28 mouse cellular contexts compared by ENCODE assay signal in the genomic region with DNA sequence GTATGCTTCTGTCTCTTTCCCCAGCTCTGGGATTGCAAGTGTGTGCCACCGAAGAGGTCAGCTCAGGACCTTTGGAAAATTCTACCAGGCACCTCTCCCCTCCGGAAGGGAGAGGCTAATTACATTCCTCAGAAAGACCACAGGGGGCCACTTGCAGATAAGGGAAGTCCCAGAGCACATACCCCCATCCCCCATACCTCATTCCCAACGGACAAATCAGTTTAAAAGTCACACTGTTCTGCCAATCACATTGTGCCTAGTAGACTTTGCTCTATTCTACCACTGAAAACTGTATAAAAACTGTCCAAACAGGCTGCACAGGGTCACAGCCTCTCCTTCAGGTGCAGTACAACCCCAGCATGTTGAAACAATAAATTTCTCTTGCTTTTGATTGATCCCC. TPM values are rescaled to one million over a fixed set of nuclear protein-coding genes. Genes with fewer than 3 reads are reported as not detected.
DNase-seq lines count a peak whose midpoint lies in the region; ATAC-seq and TF ChIP-seq lines count a peak whose summit lies in the region.
"Had no signal": no experiment of that assay in that cellular context is flagged by ENCODE, and none has a peak within 500 bp of the region (broad histone marks: within the 10 kb centered on the region; RNA-seq: fewer than 3 reads in every experiment).

No protein-coding gene starts in this region.

- H3K4me1 ChIP-seq in liver, adult 2 months (ENCODE audit: control insufficient read depth, insufficient read depth, low read length) = no peaks in the 10 kb centered on the region
- peaks cover 5 to 20% of the 10 kb centered on the region in 2 experiments; a peak in 3 of 4 replicates for H3K4me1 ChIP-seq in ES-E14 (ENCODE audit: control insufficient read depth in 2 of 2, insufficient read depth in 2 of 2, low read length in 2 of 2, poor library complexity in 1 of 2)
- H3K4me1 ChIP-seq in hindbrain, embryonic 11.5 days (replicated peaks; ENCODE audit: control insufficient read depth, insufficient read depth, low read length) = no peaks in the 10 kb centered on the region
- H3K4me1 ChIP-seq: forebrain, embryonic 13.5 days; hindbrain, embryonic 15.5 days; limb, embryonic 13.5 days; neural tube, embryonic 13.5 days had no signal

- no peak for ATAC-seq in inflammation-experienced regulatory T-cells, adult 6 months
- no peak for ATAC-seq in hindbrain, embryonic 11.5 days (ENCODE audit: low FRiP score)
- ATAC-seq: forebrain, embryonic 13.5 days; midbrain, embryonic 16.5 days had no signal

- in situ Hi-C loops in ES-E14 (cut with MboI; ENCODE audit: low sequenced_read_pairs in 2 of 2, unreplicated experiment in 2 of 2) = no loop called here

- H3K36me3 ChIP-seq in liver, adult 2 months (ENCODE audit: control insufficient read depth, insufficient read depth, low read length) = no peaks in the 10 kb centered on the region
- H3K36me3 ChIP-seq in ES-E14 (ENCODE audit: control insufficient read depth, insufficient read depth, low read length, poor library complexity, severe bottlenecking) = no peaks in the 10 kb centered on the region
- no peaks in the 10 kb centered on the region for H3K36me3 ChIP-seq in myocyte (ENCODE audit: control insufficient read depth, insufficient read depth)
- H3K36me3 ChIP-seq in hindbrain, embryonic 11.5 days (ENCODE audit: control insufficient read depth, insufficient read depth, low read length) = no peaks in the 10 kb centered on the region
- H3K36me3 ChIP-seq: heart, embryonic 12.5 days; hindbrain, embryonic 15.5 days; limb, embryonic 13.5 days; neural tube, embryonic 13.5 days had no signal

- H3K27ac ChIP-seq in liver, adult 2 months (replicated peaks; ENCODE audit: insufficient read depth, low read depth, low read length) = no peak overlapping the region
- H3K27ac ChIP-seq in ES-E14 (ENCODE audit: insufficient read depth, low read depth, low read length, poor library complexity, severe bottlenecking) = peak overlapping the region; percentile 77; the same call in 1 of the 2 replicates
- no peak overlapping the region for H3K27ac ChIP-seq in hindbrain, embryonic 11.5 days (ENCODE audit: low read depth, low read length)
- H3K27ac ChIP-seq: forebrain, embryonic 13.5 days; hindbrain, embryonic 15.5 days; layer of hippocampus, adult 2 months; left cerebral cortex, adult 2 months; limb, embryonic 13.5 days; liver, embryonic 14.5 days; neural tube, embryonic 13.5 days had no signal

- H3ac ChIP-seq in myocyte (ENCODE audit: control insufficient read depth, insufficient read length) = no peak overlapping the region

- no peak for TF ChIP-seq CTCF in liver, adult 2 months (IDR thresholded peaks at IDR 0.05; ENCODE audit: low read depth, low read length)

- H3K4me2 ChIP-seq in myocyte (ENCODE audit: low read depth) = peak overlapping the region; percentile 35
- H3K4me2 ChIP-seq in hindbrain, embryonic 11.5 days (replicated peaks; ENCODE audit: low read depth, low read length) = no peak overlapping the region
- H3K4me2 ChIP-seq: forebrain, embryonic 13.5 days; heart, embryonic 12.5 days; hindbrain, embryonic 15.5 days; limb, embryonic 13.5 days; lung, embryonic 14.5 days; neural tube, embryonic 13.5 days had no signal

- DNase-seq in liver, adult 2 months (ENCODE audit: extremely low read depth, low read depth, low spot score) = peak; percentile 43
- DNase-seq in liver (no peak), ES-E14 (ENCODE audit: low read depth, low spot score) (peak; percentile 83)
- DNase-seq in embryo, embryonic 9.5 days (ENCODE audit: extremely low spot score) = peak; percentile 42
- no peak for DNase-seq in testis, postnatal 10 days (ENCODE audit: low spot score)
- no peak for DNase-seq in hindbrain, embryonic 11.5 days (ENCODE audit: low spot score)
- DNase-seq: adrenal gland, postnatal 14 days; cerebellum, adult 11 months; cerebellum, adult 9-10 months; cerebellum, postnatal 36 days; gastrocnemius, postnatal 25 days; heart, adult 18-20 months; heart, postnatal 4 days; kidney, postnatal 14 days; lung, embryonic 14.5 days; lung, postnatal 14 days; thymus, postnatal 14 days had no signal

- H3K9me3 ChIP-seq in ES-E14 (ENCODE audit: control insufficient read depth, insufficient read depth, low read depth, low read length) = no peaks in the 10 kb centered on the region
- H3K9me3 ChIP-seq in hindbrain, embryonic 11.5 days (ENCODE audit: control insufficient read depth, low read length) = no peaks in the 10 kb centered on the region
- H3K9me3 ChIP-seq: forebrain, embryonic 13.5 days; heart, embryonic 12.5 days; hindbrain, embryonic 15.5 days; limb, embryonic 13.5 days; neural tube, embryonic 13.5 days had no signal

- no peak for TF ChIP-seq POLR2A in liver, adult 2 months (IDR thresholded peaks at IDR 0.05; ENCODE audit: extremely low read depth, insufficient read depth, low read length)
- no peak for TF ChIP-seq POLR2A in myocyte (IDR thresholded peaks at IDR 0.05; ENCODE audit: insufficient read length, low read depth)

- 7% methylated on average over 3 of the region's 3 CpGs for WGBS in liver, adult 2 months
- 3% methylated on average over 3 of the region's 3 CpGs for WGBS in hindbrain, embryonic 11.5 days

- H3K4me3 ChIP-seq in liver, adult 2 months (ENCODE audit: insufficient read depth, low read depth, low read length) = no peak overlapping the region
- no peak overlapping the region for H3K4me3 ChIP-seq in ES-E14 (ENCODE audit: insufficient read depth in 1 of 2, low read depth in 1 of 2, low read length in 2 of 2, poor library complexity in 1 of 2, severe bottlenecking in 1 of 2)
- H3K4me3 ChIP-seq in myocyte = no peak overlapping the region
- H3K4me3 ChIP-seq in hindbrain, embryonic 11.5 days (ENCODE audit: low read depth, low read length) = no peak overlapping the region
- H3K4me3 ChIP-seq: forebrain, embryonic 13.5 days; heart, embryonic 12.5 days; hindbrain, embryonic 15.5 days; layer of hippocampus, adult 2 months; left cerebral cortex, adult 2 months; limb, embryonic 13.5 days; neural tube, embryonic 13.5 days had no signal

- no peak overlapping the region for H3K9ac ChIP-seq in liver, adult 2 months (ENCODE audit: low read depth, low read length)
- H3K9ac ChIP-seq in ES-E14 (ENCODE audit: insufficient read depth, low read depth, low read length, poor library complexity, severe bottlenecking) = no peak overlapping the region
- no peak overlapping the region for H3K9ac ChIP-seq in hindbrain, embryonic 11.5 days (ENCODE audit: low read depth, low read length)
- H3K9ac ChIP-seq: forebrain, embryonic 13.5 days; heart, embryonic 12.5 days; hindbrain, embryonic 15.5 days; limb, embryonic 13.5 days; liver, embryonic 14.5 days; lung, embryonic 14.5 days; neural tube, embryonic 13.5 days had no signal

- H3K79me2 ChIP-seq in liver, adult 2 months (ENCODE audit: control insufficient read depth, insufficient read depth, low read length) = no peaks in the 10 kb centered on the region
- no peaks in the 10 kb centered on the region for H3K79me2 ChIP-seq in myocyte (ENCODE audit: control insufficient read depth, insufficient read depth)

- H3K27me3 ChIP-seq in liver, adult 2 months (ENCODE audit: control insufficient read depth, insufficient read depth, low read length) = no peaks in the 10 kb centered on the region
- H3K27me3 ChIP-seq in myocyte (ENCODE audit: control insufficient read depth, insufficient read depth, insufficient read length) = no peaks in the 10 kb centered on the region
- H3K27me3 ChIP-seq in hindbrain, embryonic 11.5 days (ENCODE audit: control insufficient read depth, insufficient read depth, low read length) = no peaks in the 10 kb centered on the region
- H3K27me3 ChIP-seq: forebrain, embryonic 13.5 days; heart, embryonic 12.5 days; hindbrain, embryonic 15.5 days; limb, embryonic 13.5 days; neural tube, embryonic 13.5 days had no signal

TF ChIP-seq in ES-E14, 5 proteins besides CTCF, POLR2A, EP300 and RAD21:
- TF ChIP-seq CHD2 (IDR thresholded peaks at IDR 0.05; ENCODE audit: low read depth, low read length) (peak; percentile 79), ZC3H11A (IDR thresholded peaks at IDR 0.05; ENCODE audit: borderline replicate concordance, low read depth, low read length) (no peak)

TF ChIP-seq in myocyte, 11 proteins besides CTCF, POLR2A, EP300 and RAD21:
- no peak for TF ChIP-seq TCF3 (IDR thresholded peaks at IDR 0.05; ENCODE audit: insufficient read length, low read depth)
- no peak for TF ChIP-seq REST (IDR thresholded peaks at IDR 0.05; ENCODE audit: insufficient read depth, insufficient read length)
- TF ChIP-seq SRF (IDR thresholded peaks at IDR 0.05; ENCODE audit: control insufficient read depth, insufficient read length, low read depth) = no peak
- no peak for TF ChIP-seq TCF12 (IDR thresholded peaks at IDR 0.05; ENCODE audit: insufficient read depth, poor library complexity, severe bottlenecking)
- TF ChIP-seq MAX (IDR thresholded peaks at IDR 0.05; ENCODE audit: low read depth) = no peak
- TF ChIP-seq CEBPB (IDR thresholded peaks at IDR 0.05; ENCODE audit: insufficient read depth, poor library complexity, severe bottlenecking) = no peak
- TF ChIP-seq E2F4 (IDR thresholded peaks at IDR 0.05; ENCODE audit: insufficient read depth) = no peak
- TF ChIP-seq POLR2AphosphoS2 (IDR thresholded peaks at IDR 0.05; ENCODE audit: insufficient read length, low read depth) = no peak

RNA-seq across cellular contexts. Expression of a gene that starts 55.6 kb away (rescaled TPM):
- total RNA-seq in liver, adult 2 months (2014; rRNA removed) = 33.6 and 39.0 TPM in 2 replicates
- 4.8 and 5.3 TPM in 2 replicates for polyA plus RNA-seq in liver, adult 2 months (2012; rRNA removed)
- 76.4 and 104 TPM in 2 replicates for total RNA-seq in ES-E14 (2012; rRNA removed)
- 106 TPM for polyA plus RNA-seq in myocyte (2012; fragmentation: generic; extraction: Trizol)
- polyA plus RNA-seq in inflammation-experienced regulatory T-cells, adult 6 months (2017; shearing (Covaris generic)) = 1 to 10 TPM in 2 of 3 experiments, under 1 TPM in 1; 0.77 to 5.7 (median 2.1) TPM
- polyA plus RNA-seq in hindbrain, embryonic 11.5 days (2014; fragmentation: Nextera tagmentation; extraction: Ambion mirVana) = 88.6 and 99.9 TPM in 2 replicates

RNA-seq across cellular contexts. Expression of a gene that starts 55.8 kb away (rescaled TPM):
- 5.1 and 7.5 TPM in 2 replicates for total RNA-seq in liver, adult 2 months (2014; rRNA removed)
- 0.47 and 1.2 TPM in 2 replicates for polyA plus RNA-seq in liver, adult 2 months (2012; rRNA removed)
- total RNA-seq in ES-E14 (2012; rRNA removed) = 14.9 and 23.0 TPM in 2 replicates
- 3.0 TPM for polyA plus RNA-seq in myocyte (2012; fragmentation: generic; extraction: Trizol)
- polyA plus RNA-seq in inflammation-experienced regulatory T-cells, adult 6 months (2017; shearing (Covaris generic)) = under 1 TPM; 0.10 to 0.93 (median 0.42) TPM
- polyA plus RNA-seq in hindbrain, embryonic 11.5 days (2014; fragmentation: Nextera tagmentation; extraction: Ambion mirVana) = 6.0 and 11.8 TPM in 2 replicates

Comparison
In these comparisons a context has a peak if more than half of its experiments do, and no peak if none do; other contexts are left out.
1. DNase-seq: peak in liver, adult 2 months (single experiment), ES-E14 (single experiment) and embryo, embryonic 9.5 days (single experiment); none in liver (single experiment), testis, postnatal 10 days (single experiment) and hindbrain, embryonic 11.5 days (single experiment).
2. RNA of a gene that starts 55.6 kb away (polyA plus RNA-seq): 106 TPM in myocyte (single experiment) and 88.6 to 99.9 TPM in hindbrain, embryonic 11.5 days; 4.8 to 5.3 TPM in liver, adult 2 months and 0.77 to 5.7 TPM in inflammation-experienced regulatory T-cells, adult 6 months; every median in the first group is over 10 times any median in the second.